Mouse (Mus musculus) spleen, adult 18-20 months (tissue): ENCODE measurements at regions not wholly inside any gene's neighbourhood (a gene's known extent, or its start where the extent isn't known, plus 50 kb on each side); places are given as distances from the start of the nearest gene placed in this dataset.

Source experiments
- DNase-seq, 2 experiments: peaks; one replicate each; pipeline ENCODE4 v3.0.0; 2022; ENCODE audit warnings: mixed read lengths in 2 of 2

- no peak for DNase-seq
Observed at GRCm38 (mm10) chr14:102396036-102396734, 586.3 kb downstream of the Kctd12 start.

GRCm38 (mm10) chr14:102392351-102392750, 590.1 kb downstream of the Kctd12 start:
- no peak for DNase-seq

GRCm38 (mm10) chr14:102372994-102373567, 609.4 kb downstream of the Kctd12 start:
- DNase-seq = no peak

GRCm38 (mm10) chr14:102361589-102361988, 620.8 kb downstream of the Kctd12 start:
- DNase-seq = no peak

- DNase-seq = no peak
Observed at GRCm38 (mm10) chr14:102329409-102329808, 599.7 kb downstream of the Lmo7 start.

GRCm38 (mm10) chr14:102306332-102306731, 576.6 kb downstream of the Lmo7 start:
- no peak for DNase-seq

GRCm38 (mm10) chr14:102302826-102303225, 573.1 kb downstream of the Lmo7 start:
- DNase-seq = no peak

- DNase-seq = no peak
Observed at GRCm38 (mm10) chr14:102300251-102300650, 570.5 kb downstream of the Lmo7 start.

GRCm38 (mm10) chr14:102291361-102291760, 561.6 kb downstream of the Lmo7 start:
- no peak for DNase-seq

- no peak for DNase-seq
Observed at GRCm38 (mm10) chr14:102250076-102250475, 520.3 kb downstream of the Lmo7 start.

GRCm38 (mm10) chr14:102248581-102248980, 518.8 kb downstream of the Lmo7 start:
- no peak for DNase-seq

GRCm38 (mm10) chr14:102248023-102248422, 518.3 kb downstream of the Lmo7 start:
- DNase-seq = no peak

GRCm38 (mm10) chr14:102243806-102244536, 514.2 kb downstream of the Lmo7 start:
- DNase-seq = no peak

- DNase-seq = no peak
Observed at GRCm38 (mm10) chr14:102216581-102217368, 487.0 kb downstream of the Lmo7 start.

- no peak for DNase-seq
Observed at GRCm38 (mm10) chr14:102215267-102215964, 485.7 kb downstream of the Lmo7 start.

- no peak for DNase-seq
Observed at GRCm38 (mm10) chr14:102212079-102212478, 482.3 kb downstream of the Lmo7 start.

- DNase-seq = no peak
Observed at GRCm38 (mm10) chr14:102204881-102205671, 475.3 kb downstream of the Lmo7 start.

GRCm38 (mm10) chr14:102199430-102199829, 469.7 kb downstream of the Lmo7 start:
- DNase-seq = no peak

- no peak for DNase-seq
Observed at GRCm38 (mm10) chr14:102190786-102191185, 461.0 kb downstream of the Lmo7 start.

GRCm38 (mm10) chr14:102181269-102181668, 451.5 kb downstream of the Lmo7 start:
- no peak for DNase-seq

GRCm38 (mm10) chr14:102171775-102172174, 442.0 kb downstream of the Lmo7 start:
- no peak for DNase-seq
